Mouse (Mus musculus) liver, postnatal 0 days (tissue): ENCODE data around the gene Rars.

ENCODE experiments used
- CTCF ChIP-seq: sonication (generic); IDR thresholded peaks from 2 replicates; pipeline ENCODE4 v1.5.1; 2016; ENCODE audit warnings: antibody characterized with exemption, low read depth
- EP300 ChIP-seq: IDR thresholded peaks from 2 replicates; pipeline ENCODE4 v1.6.1; 2016; ENCODE audit warnings: antibody characterized with exemption, low read depth, mild to moderate bottlenecking

- TF ChIP-seq CTCF: no peak
- no peak for TF ChIP-seq EP300
Measured at GRCm38 (mm10) chr11:35878559-35878897, 44.2 kb upstream of the Rars start.
